Mouse (Mus musculus) activated CD4-positive, CD25-positive, alpha-beta regulatory T cell, adult 4 months (primary cell): ENCODE results near the gene Carmil1. TPM values are rescaled to one million over a fixed set of nuclear protein-coding genes. Genes with fewer than 3 reads are reported as not detected.

Source experiments
- ATAC-seq: one replicate; pipeline ENCODE4 v1.8.0; 2017
- polyA plus RNA-seq, 2 experiments: library from polyadenylated mRNA; unstranded; fragments of 100-300 nt; shearing (Covaris generic); gene quantifications; one replicate each; pipeline ENCODE4 v1.2.1; 2017

The Carmil1 gene
- under 1 TPM; 0.41 to 0.90 TPM for polyA plus RNA-seq

- ATAC-seq, result no peak
Observed at GRCm38 (mm10) chr13:24280439-24281431, at the start of gene Carmil1. TSS of gene Carmil1 (minus strand) at chr13:24280795.

GRCm38 (mm10) chr13:24330128-24330527 lies 49.5 kb upstream of the Carmil1 start:
- ATAC-seq, result no peak

- no peak for ATAC-seq
Observed at GRCm38 (mm10) chr13:24328036-24328817, 47.6 kb upstream of the Carmil1 start.

GRCm38 (mm10) chr13:24327201-24327600 lies 46.6 kb upstream of the Carmil1 start, which contains the start of gene Cmah:
TSS of gene Cmah (plus strand) at chr13:24327404.
- no peak for ATAC-seq

GRCm38 (mm10) chr13:24321313-24321712 lies 40.7 kb upstream of the Carmil1 start:
- ATAC-seq, result no peak

GRCm38 (mm10) chr13:24318618-24319017 lies 38.0 kb upstream of the Carmil1 start:
- no peak for ATAC-seq

- no peak for ATAC-seq
Observed at GRCm38 (mm10) chr13:24316563-24316962, 36.0 kb upstream of the Carmil1 start.

- ATAC-seq, result no peak
Observed at GRCm38 (mm10) chr13:24311011-24311940, 30.7 kb upstream of the Carmil1 start.

- no peak for ATAC-seq
Observed at GRCm38 (mm10) chr13:24306248-24306647, 25.7 kb upstream of the Carmil1 start.

- ATAC-seq, result no peak
Observed at GRCm38 (mm10) chr13:24305486-24305885, 24.9 kb upstream of the Carmil1 start.

- ATAC-seq, result no peak
Observed at GRCm38 (mm10) chr13:24297252-24297651, 16.7 kb upstream of the Carmil1 start.

GRCm38 (mm10) chr13:24287381-24287780 lies 6.8 kb upstream of the Carmil1 start:
- ATAC-seq, result no peak

- no peak for ATAC-seq
Observed at GRCm38 (mm10) chr13:24279762-24280438, 695 bp downstream of the Carmil1 start.

- ATAC-seq, result no peak
Observed at GRCm38 (mm10) chr13:24279407-24279761, 1.2 kb downstream of the Carmil1 start.

GRCm38 (mm10) chr13:24272740-24273377 lies 7.7 kb downstream of the Carmil1 start:
- no peak for ATAC-seq

GRCm38 (mm10) chr13:24269100-24269465 lies 11.5 kb downstream of the Carmil1 start:
- ATAC-seq, result no peak

- ATAC-seq, result no peak
Observed at GRCm38 (mm10) chr13:24268355-24269099, 12.1 kb downstream of the Carmil1 start.

GRCm38 (mm10) chr13:24264760-24265159 lies 15.8 kb downstream of the Carmil1 start:
- no peak for ATAC-seq

GRCm38 (mm10) chr13:24263560-24263959 lies 17.0 kb downstream of the Carmil1 start:
- no peak for ATAC-seq
